Mouse (Mus musculus): ENCODE measurements around the gene Rpl18a.

Rpl18a gene

GRCm38 (mm10) chr8:70856541-70857197 is 40.5 kb downstream of the Rpl18a start:
- peak in 1 of 2 experiments; percentile 73 for DNase-seq (ENCODE audit: low spot score in 2 of 2)

GRCm38 (mm10) chr8:70856028-70856427 is 41.2 kb downstream of the Rpl18a start:
- DNase-seq (ENCODE audit: low spot score in 2 of 2) = no peak

- no peak for DNase-seq (ENCODE audit: low spot score in 2 of 2)
Observed at GRCm38 (mm10) chr8:70853863-70854262, 43.3 kb downstream of the Rpl18a start.

DNA sequence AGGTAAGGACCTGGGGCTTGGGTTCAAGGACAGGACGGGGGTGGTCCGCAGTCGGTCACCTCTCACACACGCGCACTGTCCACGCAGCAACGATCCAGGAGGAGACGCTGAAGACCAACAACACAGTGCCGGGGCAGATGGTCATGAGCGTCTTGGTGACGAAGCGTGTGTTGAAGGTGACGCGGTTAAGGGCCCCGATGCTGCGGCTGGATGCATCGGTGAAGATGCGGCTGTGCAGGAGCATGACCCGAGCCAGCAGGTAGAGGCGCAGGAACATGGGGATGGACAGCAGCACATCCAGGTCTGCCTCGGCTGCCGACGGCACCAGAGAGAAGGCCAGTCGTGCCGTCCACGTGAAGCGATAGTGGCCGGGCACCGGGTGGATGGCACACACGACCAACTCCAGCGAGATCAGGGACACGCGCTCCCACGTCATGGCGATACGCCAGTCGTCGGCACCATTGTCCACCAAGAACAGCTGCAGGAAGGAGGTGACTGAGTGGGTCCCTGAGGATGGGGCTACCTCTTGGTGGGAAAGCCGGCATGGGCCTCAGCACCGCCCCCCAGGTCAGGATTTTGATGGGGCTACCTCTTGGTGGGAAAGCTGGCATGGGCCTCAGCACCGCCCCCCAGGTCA is 44.5 kb downstream of the Rpl18a start:
- no peak for DNase-seq (ENCODE audit: low spot score in 2 of 2)

- DNase-seq (ENCODE audit: low spot score in 2 of 2) = no peak
Observed at GRCm38 (mm10) chr8:70851837-70852236, 45.4 kb downstream of the Rpl18a start.

- no peak for DNase-seq (ENCODE audit: low spot score in 2 of 2)
Observed at GRCm38 (mm10) chr8:70850947-70851346, 46.3 kb downstream of the Rpl18a start.

- DNase-seq (ENCODE audit: low spot score in 2 of 2) = no peak
Observed at GRCm38 (mm10) chr8:70850132-70850845, 46.9 kb downstream of the Rpl18a start.

- no peak for DNase-seq (ENCODE audit: low spot score in 2 of 2)
Observed at GRCm38 (mm10) chr8:70849333-70849990, 47.8 kb downstream of the Rpl18a start.

GRCm38 (mm10) chr8:70846371-70847154 is 50.6 kb downstream of the Rpl18a start:
- DNase-seq (ENCODE audit: low spot score in 2 of 2) = no peak

- DNase-seq (ENCODE audit: low spot score in 2 of 2) = no peak
Observed at GRCm38 (mm10) chr8:70845108-70845507, 52.1 kb downstream of the Rpl18a start.

All from frontal cortex, postnatal 10 days (tissue).